Mouse (Mus musculus): ENCODE results near the gene Spsb1. TPM values are rescaled to one million over a fixed set of nuclear protein-coding genes. Genes with fewer than 3 reads are reported as not detected.

Spsb1 gene
- total RNA-seq, 2 experiments from 2014 or later: 17.1 to 19.0 TPM

- DNase-seq (ENCODE audit: low spot score in 2 of 2): no peak
- intact Hi-C loops (cut with DNase I): no loop called here
Observed at GRCm38 (mm10) chr4:149932108-149932815, 22.6 kb downstream of the Spsb1 start.

- no peak for DNase-seq (ENCODE audit: low spot score in 2 of 2)
- intact Hi-C loops (cut with DNase I): no loop called here
Observed at GRCm38 (mm10) chr4:149930755-149931154, 24.1 kb downstream of the Spsb1 start.

GRCm38 (mm10) chr4:149923014-149923413, 31.8 kb downstream of the Spsb1 start:
- intact Hi-C loops (cut with DNase I): no loop called here
- DNase-seq (ENCODE audit: low spot score in 2 of 2): no peak

GRCm38 (mm10) chr4:149922121-149922718, 32.6 kb downstream of the Spsb1 start:
- intact Hi-C loops (cut with DNase I): no loop called here
- no peak for DNase-seq (ENCODE audit: low spot score in 2 of 2)

GRCm38 (mm10) chr4:149920886-149921285, 34.0 kb downstream of the Spsb1 start:
- DNase-seq (ENCODE audit: low spot score in 2 of 2): no peak
- intact Hi-C loops (cut with DNase I): no loop called here

GRCm38 (mm10) chr4:149918455-149919070, 36.3 kb downstream of the Spsb1 start:
- peak; percentile 34 to 37 for DNase-seq (ENCODE audit: low spot score in 2 of 2)
- intact Hi-C loops (cut with DNase I): no loop called here

GRCm38 (mm10) chr4:149916831-149917230, 38.0 kb downstream of the Spsb1 start:
- intact Hi-C loops (cut with DNase I): no loop called here

GRCm38 (mm10) chr4:149913709-149914370, 41.0 kb downstream of the Spsb1 start:
- no peak for DNase-seq (ENCODE audit: low spot score in 2 of 2)
- intact Hi-C loops (cut with DNase I): no loop called here

More at GRCm38 (mm10) chr4:149916831-149917230, 38.0 kb downstream of the Spsb1 start:
- DNase-seq (ENCODE audit: low spot score in 2 of 2): no peak

- intact Hi-C loops (cut with DNase I): no loop called here
- no peak for DNase-seq (ENCODE audit: low spot score in 2 of 2)
Observed at GRCm38 (mm10) chr4:149912451-149912850, 42.4 kb downstream of the Spsb1 start.

GRCm38 (mm10) chr4:149910558-149910957, 44.3 kb downstream of the Spsb1 start:
- DNase-seq (ENCODE audit: low spot score in 2 of 2): no peak
- intact Hi-C loops (cut with DNase I): no loop called here

- intact Hi-C loops (cut with DNase I): no loop called here
- no peak for DNase-seq (ENCODE audit: low spot score in 2 of 2)
Observed at GRCm38 (mm10) chr4:149909551-149909950, 45.3 kb downstream of the Spsb1 start.

- no peak for DNase-seq (ENCODE audit: low spot score in 2 of 2)
- intact Hi-C loops (cut with DNase I): no loop called here
Observed at GRCm38 (mm10) chr4:149908923-149909322, 45.9 kb downstream of the Spsb1 start.

GRCm38 (mm10) chr4:149907656-149908055, 47.2 kb downstream of the Spsb1 start:
- no peak for DNase-seq (ENCODE audit: low spot score in 2 of 2)
- intact Hi-C loops (cut with DNase I): no loop called here

GRCm38 (mm10) chr4:149906921-149907320, 47.9 kb downstream of the Spsb1 start:
- no peak for DNase-seq (ENCODE audit: low spot score in 2 of 2)

GRCm38 (mm10) chr4:149905302-149905974, 49.4 kb downstream of the Spsb1 start:
- intact Hi-C loops (cut with DNase I): no loop called here
- no peak for DNase-seq (ENCODE audit: low spot score in 2 of 2)

More at GRCm38 (mm10) chr4:149906921-149907320, 47.9 kb downstream of the Spsb1 start:
- intact Hi-C loops (cut with DNase I): no loop called here

GRCm38 (mm10) chr4:149903026-149903425, 51.8 kb downstream of the Spsb1 start:
- intact Hi-C loops (cut with DNase I): no loop called here
- DNase-seq (ENCODE audit: low spot score in 2 of 2): no peak

GRCm38 (mm10) chr4:149901349-149901782, 53.5 kb downstream of the Spsb1 start:
- DNase-seq (ENCODE audit: low spot score in 2 of 2): no peak

GRCm38 (mm10) chr4:149897661-149898260, 57.1 kb downstream of the Spsb1 start:
- intact Hi-C loops (cut with DNase I): no loop called here
- DNase-seq (ENCODE audit: low spot score in 2 of 2): no peak

More at GRCm38 (mm10) chr4:149901349-149901782, 53.5 kb downstream of the Spsb1 start:
- intact Hi-C loops (cut with DNase I): no loop called here

- no peak for DNase-seq (ENCODE audit: low spot score in 2 of 2)
- intact Hi-C loops (cut with DNase I): no loop called here
Observed at GRCm38 (mm10) chr4:149896024-149896538, 58.8 kb downstream of the Spsb1 start.

Measured in left cerebral cortex, postnatal 36 days (tissue).